Mouse (Mus musculus) inflammation-experienced regulatory T-cells, adult 6 months (primary cell): ENCODE results near the gene Evx1. TPM values are rescaled to one million over a fixed set of nuclear protein-coding genes. Genes with fewer than 3 reads are reported as not detected.
"Not testable (repeated sequence)": the region's sequence is repeated elsewhere in the genome, so short reads cannot be mapped to it uniquely, and the experiment has no call there.

Experiments
- ATAC-seq: one replicate; pipeline ENCODE4 v1.8.0; 2017
- polyA plus RNA-seq, 3 experiments: library from polyadenylated mRNA; unstranded; fragments of 100-300 nt; shearing (Covaris generic); gene quantifications; one replicate each; pipeline ENCODE4 v1.2.1; 2017

Gene Evx1
- polyA plus RNA-seq, 3 experiments from 2014 or later = not detected

- ATAC-seq = no peak
Measured at GRCm38 (mm10) chr6:52321826-52322315, 8.6 kb downstream of the Evx1 start.

GRCm38 (mm10) chr6:52322721-52323215 lies 9.5 kb downstream of the Evx1 start:
- ATAC-seq = no peak

DNA sequence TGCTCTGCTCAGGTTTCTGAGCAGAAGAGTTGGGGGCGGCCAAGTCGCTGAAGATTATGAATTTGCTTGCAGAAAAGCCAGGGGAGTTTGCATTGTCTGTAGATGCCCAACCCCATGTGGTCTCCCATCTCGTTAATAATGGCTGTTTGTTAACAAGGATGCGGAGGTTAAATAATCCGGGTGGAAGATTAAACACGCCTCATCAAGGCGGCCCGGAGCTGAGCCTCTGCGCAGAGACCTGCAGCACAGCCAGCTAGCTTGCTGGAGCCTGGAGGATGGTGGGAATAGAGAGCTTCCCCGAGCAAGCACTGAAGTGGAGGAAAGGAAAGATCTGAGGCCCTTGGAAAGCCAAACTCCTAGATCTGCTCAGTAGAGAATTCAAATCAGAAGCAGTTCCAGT lies 10.0 kb downstream of the Evx1 start:
- ATAC-seq = no peak

DNA sequence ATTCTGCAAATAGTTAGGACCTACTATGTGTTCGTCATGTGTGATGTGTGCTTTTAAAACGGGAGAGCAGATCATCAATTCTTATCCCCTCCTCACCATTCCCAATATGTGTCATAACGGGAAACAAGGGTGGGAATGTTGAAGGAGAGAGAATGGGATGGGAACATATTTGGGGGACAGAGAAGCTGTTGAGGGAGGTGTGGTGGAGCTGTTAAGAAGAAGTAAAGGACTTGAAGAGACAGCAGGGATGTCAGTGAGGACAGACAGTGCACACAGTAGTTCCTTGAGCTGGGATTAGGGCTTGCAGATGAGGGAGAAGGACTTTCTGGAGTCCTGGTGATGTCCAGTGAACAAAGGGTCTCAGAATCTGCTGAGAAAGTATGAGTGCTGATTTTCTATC lies 10.8 kb downstream of the Evx1 start:
- no peak for ATAC-seq

DNA sequence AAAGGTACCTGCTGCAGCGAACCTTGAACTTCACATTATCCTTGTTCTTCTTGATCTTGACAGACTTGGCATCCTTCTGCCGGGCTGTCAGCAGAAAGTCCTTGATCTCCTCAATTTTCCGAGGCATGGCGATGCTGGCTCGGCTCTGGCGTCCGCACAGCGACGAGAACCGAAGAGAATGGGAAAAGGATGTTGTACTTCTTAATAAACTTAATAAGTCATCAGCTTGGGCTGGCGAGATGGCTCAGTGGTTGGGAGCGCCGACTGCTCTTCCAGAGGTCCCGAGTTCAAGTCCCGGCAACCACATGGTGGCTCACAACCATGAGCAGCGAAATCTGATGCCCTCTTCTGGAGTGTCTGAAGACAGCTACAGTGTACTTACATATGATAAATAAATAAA lies 33.5 kb downstream of the Evx1 start:
- not testable (repeated sequence) for ATAC-seq

DNA sequence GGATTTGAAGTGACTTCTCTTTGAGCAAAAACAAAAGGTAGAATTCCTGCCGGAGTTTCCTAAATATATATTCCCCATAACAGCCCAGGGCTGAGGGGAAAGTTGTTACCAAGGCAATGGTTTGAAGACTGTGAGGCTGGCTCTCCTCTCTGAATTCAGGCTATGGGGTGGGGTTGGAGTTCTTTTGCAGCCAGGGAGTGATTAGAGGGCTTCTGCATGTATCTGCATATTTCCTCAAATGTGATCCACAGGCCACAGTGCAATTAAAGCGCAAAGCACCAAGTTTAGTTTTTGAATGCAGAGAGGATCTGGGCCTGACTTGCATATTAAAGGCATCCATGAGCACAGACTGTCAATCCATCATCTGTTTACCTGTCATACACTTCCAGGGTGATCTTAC lies 52.7 kb downstream of the Evx1 start:
- ATAC-seq = no peak

- no peak for ATAC-seq
Measured at GRCm38 (mm10) chr6:52366533-52366932, 53.2 kb downstream of the Evx1 start.

- ATAC-seq = no peak
Measured at GRCm38 (mm10) chr6:52367067-52367466, 53.8 kb downstream of the Evx1 start.

Other genes with a start within 250 kb of the Evx1 start
- gene Hoxa1, start 155.2 kb upstream of the Evx1 start, polyA plus RNA-seq = not detected
- not detected for gene Hoxa2, start 148.7 kb upstream of the Evx1 start, polyA plus RNA-seq
- not detected for gene 5730596B20Rik, start 136.0 kb upstream of the Evx1 start, polyA plus RNA-seq
- gene Hoxa4, start 121.7 kb upstream of the Evx1 start, polyA plus RNA-seq = not detected
- not detected for gene Hoxa5, start 108.9 kb upstream of the Evx1 start, polyA plus RNA-seq
- gene Hoxa6, start 104.8 kb upstream of the Evx1 start, polyA plus RNA-seq = not detected
- not detected for gene Hoxa3, start 100.2 kb upstream of the Evx1 start, polyA plus RNA-seq
- not detected for gene Gm28308, start 100.2 kb upstream of the Evx1 start, polyA plus RNA-seq
- not detected for gene Hoxa7, start 91.6 kb upstream of the Evx1 start, polyA plus RNA-seq
- under 1 TPM in 2 of 3 experiments, not detected in 1; 0.13 to 0.32 TPM for gene Hoxa9, start 82.4 kb upstream of the Evx1 start, polyA plus RNA-seq
- gene Hoxa10, start 72.6 kb upstream of the Evx1 start, polyA plus RNA-seq = not detected
- gene Hoxa11, start 67.7 kb upstream of the Evx1 start, polyA plus RNA-seq = not detected
- not detected for gene Hoxa13, start 52.6 kb upstream of the Evx1 start, polyA plus RNA-seq